Mouse (Mus musculus) embryonic facial prominence, embryonic 13.5 days (tissue): ENCODE results near the gene Gm9732. TPM values are rescaled to one million over a fixed set of nuclear protein-coding genes. Genes with fewer than 3 reads are reported as not detected.
"Not testable (repeated sequence)": the region's sequence is repeated elsewhere in the genome, so short reads cannot be mapped to it uniquely, and the experiment has no call there.

Experiments used
- ATAC-seq: fragments of 200-750 bp; cut with Nextera tagmentation; 2 replicates; pipeline ENCODE4 v1.8.0; 2017; ENCODE audit warnings: low read depth; ENCODE audit not compliant: insufficient number of reproducible peaks, insufficient read depth, low FRiP score, low TSS enrichment
- H3K27ac ChIP-seq: fragments of 300-500 bp; sonication (generic); 2 replicates; pipeline ENCODE4 v1.5.1; 2015; ENCODE audit warnings: moderate library complexity, mild to moderate bottlenecking, inconsistent platforms
- H3K27me3 ChIP-seq: fragments of 300-500 bp; sonication (generic); 2 replicates; pipeline ENCODE4 v1.6.1; 2015; ENCODE audit warnings: mild to moderate bottlenecking, inconsistent platforms
- H3K36me3 ChIP-seq: fragments of 300-500 bp; sonication (generic); 2 replicates; pipeline ENCODE4 v1.6.1; 2015; ENCODE audit warnings: mild to moderate bottlenecking, inconsistent platforms
- H3K4me1 ChIP-seq: fragments of 300-500 bp; sonication (generic); 2 replicates; pipeline ENCODE4 v1.6.1; 2015; ENCODE audit warnings: inconsistent platforms
- H3K4me2 ChIP-seq: fragments of 300-500 bp; sonication (generic); 2 replicates; pipeline ENCODE4 v1.6.1; 2015; ENCODE audit warnings: moderate library complexity, mild to moderate bottlenecking, inconsistent platforms
- H3K4me3 ChIP-seq: fragments of 300-500 bp; sonication (generic); 2 replicates; pipeline ENCODE4 v1.5.1; 2015; ENCODE audit warnings: mild to moderate bottlenecking, inconsistent platforms
- H3K9ac ChIP-seq: fragments of 300-500 bp; sonication (generic); 2 replicates; pipeline ENCODE4 v1.6.1; 2015; ENCODE audit warnings: mild to moderate bottlenecking, inconsistent platforms
- H3K9me3 ChIP-seq: fragments of 300-500 bp; sonication (generic); 2 replicates; pipeline ENCODE4 v1.6.1; 2016; ENCODE audit warnings: inconsistent platforms
- WGBS: fragments of 180-500 bp; shearing (Covaris S2); methylation state at CpG from one replicate; pipeline ENCODE4 v1.1.7; 2015; ENCODE audit warnings: mixed read lengths; 5-methylcytosine and 5-hydroxymethylcytosine counted together
- polyA plus RNA-seq: library from polyadenylated mRNA; unstranded; fragments of >200 nt; fragmentation: Nextera tagmentation; extraction: Ambion mirVana; gene quantifications from 2 replicates; pipeline ENCODE4 v1.2.1, GENCODE M21; 2015

Gm9732 gene
- polyA plus RNA-seq = not detected in 2 replicates

- not testable (repeated sequence) for H3K36me3 ChIP-seq, H3K27ac ChIP-seq, ATAC-seq, H3K4me1 ChIP-seq, H3K4me2 ChIP-seq, H3K4me3 ChIP-seq, H3K9me3 ChIP-seq, H3K9ac ChIP-seq, H3K27me3 ChIP-seq
- 82% methylated on average over 8 of the region's 8 CpGs for WGBS
Observed at GRCm38 (mm10) chr14:43274986-43275511, at the start of gene Gm9732. Gene Gm9732, plus strand, starts transcription at chr14:43275036.

GRCm38 (mm10) chr14:43235204-43235603 lies 39.6 kb upstream of the Gm9732 start, which contains the start of gene Gm8122:
Gene Gm8122, minus strand, starts transcription at chr14:43235304.
- H3K9me3 ChIP-seq, H3K27ac ChIP-seq, H3K27me3 ChIP-seq, H3K4me3 ChIP-seq, H3K36me3 ChIP-seq, H3K4me1 ChIP-seq, H3K4me2 ChIP-seq, H3K9ac ChIP-seq, ATAC-seq: not testable (repeated sequence)
- WGBS = 87% methylated on average over 4 of the region's 4 CpGs

- not testable (repeated sequence) for H3K27ac ChIP-seq, H3K9me3 ChIP-seq, ATAC-seq, H3K9ac ChIP-seq, H3K36me3 ChIP-seq, H3K4me1 ChIP-seq, H3K4me3 ChIP-seq, H3K27me3 ChIP-seq, H3K4me2 ChIP-seq
Observed at GRCm38 (mm10) chr14:43237769-43238168, 37.1 kb upstream of the Gm9732 start.

GRCm38 (mm10) chr14:43249611-43250170 lies 25.1 kb upstream of the Gm9732 start:
- 6% methylated on average over 10 of the region's 12 CpGs for WGBS
- H3K27me3 ChIP-seq, H3K4me2 ChIP-seq, ATAC-seq, H3K4me1 ChIP-seq, H3K9ac ChIP-seq, H3K27ac ChIP-seq, H3K9me3 ChIP-seq, H3K4me3 ChIP-seq, H3K36me3 ChIP-seq: not testable (repeated sequence)

GRCm38 (mm10) chr14:43250549-43251253 lies 24.1 kb upstream of the Gm9732 start:
- not testable (repeated sequence) for H3K9me3 ChIP-seq, H3K9ac ChIP-seq, H3K27me3 ChIP-seq, H3K4me2 ChIP-seq, H3K27ac ChIP-seq, H3K36me3 ChIP-seq, H3K4me1 ChIP-seq, H3K4me3 ChIP-seq, ATAC-seq
- WGBS = 37% methylated on average over 6 of the region's 6 CpGs

GRCm38 (mm10) chr14:43256511-43256910 lies 18.3 kb upstream of the Gm9732 start:
- 77% methylated on average over 1 of the region's 1 CpGs for WGBS

GRCm38 (mm10) chr14:43258349-43258748 lies 16.5 kb upstream of the Gm9732 start, which contains the start of gene Gm8126:
Gene Gm8126, plus strand, starts transcription at chr14:43258649.
- not testable (repeated sequence) for H3K9me3 ChIP-seq, H3K4me1 ChIP-seq, H3K4me3 ChIP-seq, ATAC-seq, H3K4me2 ChIP-seq, H3K36me3 ChIP-seq, H3K27me3 ChIP-seq, H3K27ac ChIP-seq, H3K9ac ChIP-seq
- 80% methylated on average over 3 of the region's 4 CpGs for WGBS

More at GRCm38 (mm10) chr14:43256511-43256910, 18.3 kb upstream of the Gm9732 start:
- H3K4me3 ChIP-seq, H3K9ac ChIP-seq, H3K9me3 ChIP-seq, H3K36me3 ChIP-seq, H3K4me2 ChIP-seq, H3K4me1 ChIP-seq, H3K27ac ChIP-seq, H3K27me3 ChIP-seq, ATAC-seq: not testable (repeated sequence)

GRCm38 (mm10) chr14:43263421-43263820 lies 11.4 kb upstream of the Gm9732 start:
- not testable (repeated sequence) for H3K9me3 ChIP-seq, H3K4me2 ChIP-seq, H3K4me1 ChIP-seq, H3K9ac ChIP-seq, H3K36me3 ChIP-seq, H3K27me3 ChIP-seq, H3K4me3 ChIP-seq, ATAC-seq, H3K27ac ChIP-seq
- WGBS = 96% methylated on average over 3 of the region's 3 CpGs

- ATAC-seq, H3K9ac ChIP-seq, H3K9me3 ChIP-seq, H3K4me1 ChIP-seq, H3K36me3 ChIP-seq, H3K27ac ChIP-seq, H3K27me3 ChIP-seq, H3K4me2 ChIP-seq, H3K4me3 ChIP-seq: not testable (repeated sequence)
- WGBS = 57% methylated on average over 2 of the region's 2 CpGs
Observed at GRCm38 (mm10) chr14:43268521-43269084, 6.2 kb upstream of the Gm9732 start.

- 84% methylated on average over 3 of the region's 3 CpGs for WGBS
- not testable (repeated sequence) for H3K36me3 ChIP-seq, H3K27ac ChIP-seq, H3K9me3 ChIP-seq, H3K4me3 ChIP-seq, H3K4me2 ChIP-seq, ATAC-seq, H3K9ac ChIP-seq, H3K4me1 ChIP-seq, H3K27me3 ChIP-seq
Observed at GRCm38 (mm10) chr14:43269211-43269610, 5.6 kb upstream of the Gm9732 start.

- not testable (repeated sequence) for H3K4me3 ChIP-seq, H3K4me1 ChIP-seq, H3K9ac ChIP-seq, H3K27ac ChIP-seq, H3K27me3 ChIP-seq, H3K4me2 ChIP-seq, ATAC-seq, H3K36me3 ChIP-seq, H3K9me3 ChIP-seq
- 86% methylated on average over 1 of the region's 1 CpGs for WGBS
Observed at GRCm38 (mm10) chr14:43273161-43273560, 1.7 kb upstream of the Gm9732 start.

GRCm38 (mm10) chr14:43275752-43276151 lies 916 bp downstream of the Gm9732 start:
- H3K9ac ChIP-seq, H3K9me3 ChIP-seq, H3K36me3 ChIP-seq, H3K27me3 ChIP-seq, H3K4me1 ChIP-seq, H3K4me3 ChIP-seq, H3K27ac ChIP-seq, H3K4me2 ChIP-seq, ATAC-seq: not testable (repeated sequence)
- 89% methylated on average over 1 of the region's 1 CpGs for WGBS
